Mouse (Mus musculus): ENCODE measurements around the gene Mapt. TPM values are rescaled to one million over a fixed set of nuclear protein-coding genes. Genes with fewer than 3 reads are reported as not detected.

The Mapt gene
- polyA plus RNA-seq, 1 experiment: 0.94 TPM

DNA sequence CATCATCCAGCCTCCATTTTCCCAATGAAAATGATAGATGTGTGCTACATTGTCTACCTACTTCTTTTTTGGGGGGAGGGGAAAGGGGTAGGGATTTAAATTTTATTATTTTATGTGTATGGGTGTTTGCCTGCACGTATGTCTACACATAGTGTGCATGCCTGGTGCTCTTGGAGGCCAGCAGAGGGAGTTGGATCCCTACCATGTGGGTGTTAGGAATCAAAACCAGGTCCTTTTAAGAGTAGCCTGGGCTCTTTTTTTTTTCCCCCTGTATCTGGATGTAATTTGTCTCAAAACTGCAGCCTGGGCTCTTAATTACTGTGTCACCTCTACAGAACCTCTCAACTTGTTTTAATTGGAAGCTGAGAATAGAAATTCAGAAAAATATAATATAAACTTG, 148.4 kb downstream of the Mapt start:
- Histone ChIP-seq H3K36me3 (ENCODE audit: control insufficient read depth, insufficient read depth, low read length) (no peaks in the 10 kb centered on the region), H3K4me1 (ENCODE audit: control insufficient read depth, insufficient read depth, low read length) (no peaks in the 10 kb centered on the region), H3K4me3 (ENCODE audit: control insufficient read depth, low read depth, low read length) (no peak overlapping the region), H3K27me3 (ENCODE audit: control insufficient read depth, insufficient read depth, low read length) (no peaks in the 10 kb centered on the region), H3K27ac (ENCODE audit: control insufficient read depth, insufficient read depth, low read depth, low read length) (no peak overlapping the region)
- TF ChIP-seq POLR2A (IDR thresholded peaks at IDR 0.05; ENCODE audit: control insufficient read depth, low read depth, low read length): no peak
- TF ChIP-seq CTCF (IDR thresholded peaks at IDR 0.05; ENCODE audit: control insufficient read depth, insufficient read depth, insufficient replicate concordance, low read depth, low read length): no peak

Other genes with a start within 250 kb of the Mapt start
- gene Crhr1, start 98.5 kb upstream of the Mapt start, polyA plus RNA-seq (2012; rRNA removed): 0.42 and 0.59 TPM in 2 replicates
- gene Sppl2c, start 45.1 kb upstream of the Mapt start, polyA plus RNA-seq (2012; rRNA removed): 747 and 763 TPM in 2 replicates
- gene Kansl1, start 237.5 kb downstream of the Mapt start, polyA plus RNA-seq (2012; rRNA removed): 94.2 and 95.8 TPM in 2 replicates

Data from testis, adult 2 months (tissue).